Mouse (Mus musculus) cerebellum, postnatal 4 days (tissue): ENCODE measurements around the gene Myo15b.
A peak's percentile ranks its signal among the peaks of the same experiment; 100 is the strongest.

Experiments used
- DNase-seq, 2 experiments: peaks; one replicate each; pipeline ENCODE4 v3.0.0; 2022; ENCODE audit warnings: low spot score in 2 of 2, mixed read lengths in 1 of 2

Myo15b gene

DNA sequence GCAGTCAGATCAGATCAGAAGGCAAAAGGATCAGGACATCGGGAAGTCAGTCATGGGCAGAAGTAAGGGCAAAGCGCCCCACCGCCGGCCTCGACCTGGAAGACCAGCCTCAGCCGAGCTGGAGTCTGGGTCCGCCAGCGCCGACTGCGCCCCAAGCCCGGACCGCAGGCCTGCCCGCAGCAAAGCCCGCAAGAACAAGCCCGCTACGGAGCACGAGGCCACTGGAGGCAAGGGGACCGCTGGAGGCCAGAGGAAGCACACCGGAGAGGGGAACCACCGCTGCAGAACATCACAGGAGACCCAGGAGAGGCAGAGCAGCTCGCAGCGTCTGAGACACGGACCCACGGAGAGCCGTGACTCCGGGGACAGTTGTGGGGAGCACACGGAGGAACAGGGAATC is at the start of gene Myo15b:
Myo15b (plus strand) TSS at position 53 of the 400 bp plus-strand sequence.
- DNase-seq: no peak

DNA sequence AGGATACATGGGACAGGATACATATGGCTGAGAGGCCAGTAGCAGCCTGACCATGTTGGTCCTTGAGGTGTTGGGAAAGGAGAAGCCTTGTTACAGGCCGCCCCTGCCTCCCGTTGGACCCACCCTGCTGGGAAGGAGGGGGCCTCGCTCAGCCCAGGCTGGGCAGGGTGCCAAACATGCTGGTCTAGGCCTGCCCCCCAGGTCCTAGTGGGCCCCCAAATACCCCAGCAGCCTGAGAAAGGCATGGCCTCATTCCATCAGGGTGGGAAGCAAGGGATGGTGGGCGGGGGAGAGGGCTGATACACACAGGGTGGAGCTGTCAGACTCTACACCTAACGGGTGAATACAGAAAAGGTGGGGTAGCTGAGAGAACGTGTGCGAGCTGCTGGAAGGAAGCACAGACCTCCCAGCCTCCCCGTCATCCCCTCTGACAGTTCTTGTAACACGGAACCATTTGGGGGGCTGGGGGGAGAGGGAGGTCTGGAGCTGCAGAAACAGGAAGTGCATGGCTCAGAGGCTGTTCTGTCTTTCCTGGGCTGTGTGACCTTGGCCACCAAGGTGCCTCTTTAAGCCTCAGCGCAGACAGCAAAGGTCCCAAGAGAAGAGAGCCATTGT is 49.4 kb upstream of the Myo15b start:
- no peak for DNase-seq

DNA sequence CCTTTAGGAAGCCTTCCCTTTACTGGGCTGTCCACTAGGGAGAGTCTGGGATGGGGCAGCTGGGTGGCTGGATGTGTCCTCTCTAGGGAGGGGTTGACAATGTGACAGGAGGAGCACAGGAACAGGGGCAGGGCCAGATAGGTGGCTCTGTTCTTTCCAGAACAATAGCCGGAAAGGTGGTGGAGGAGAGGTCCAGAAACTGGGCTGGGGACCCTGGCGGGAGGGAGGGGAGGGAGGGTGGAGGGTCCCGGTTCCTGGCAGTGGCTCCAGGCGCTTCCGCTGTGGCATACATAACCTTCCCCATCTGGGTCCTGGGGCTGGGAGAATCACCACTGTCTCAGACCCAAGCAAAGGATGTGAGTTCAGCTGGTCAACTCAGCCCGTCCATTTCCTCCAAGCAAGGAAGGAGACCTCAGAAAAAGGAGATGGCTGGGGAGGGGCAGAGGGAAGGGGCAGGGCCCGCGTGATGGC is 48.9 kb upstream of the Myo15b start:
- DNase-seq: no peak

DNA sequence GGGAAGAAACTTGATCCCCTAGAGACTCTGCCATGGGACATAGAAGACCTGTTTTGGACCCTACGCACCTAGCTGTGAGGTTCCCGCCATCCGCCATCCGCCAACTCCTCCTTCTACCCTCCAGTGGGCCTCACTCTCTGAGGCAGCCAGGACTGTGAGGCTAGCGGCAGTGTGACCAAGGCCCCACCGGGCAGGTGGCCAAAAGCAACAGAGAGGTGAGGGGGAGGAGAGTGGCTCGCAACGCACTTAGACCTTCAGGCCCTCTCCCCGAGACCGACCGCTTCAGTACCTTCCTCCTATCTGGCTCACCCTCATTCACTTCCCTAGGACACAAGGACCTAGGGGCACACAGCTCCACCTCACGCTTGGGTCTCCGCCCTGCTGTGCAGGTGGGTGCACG is 47.8 kb upstream of the Myo15b start:
- DNase-seq: no peak

DNA sequence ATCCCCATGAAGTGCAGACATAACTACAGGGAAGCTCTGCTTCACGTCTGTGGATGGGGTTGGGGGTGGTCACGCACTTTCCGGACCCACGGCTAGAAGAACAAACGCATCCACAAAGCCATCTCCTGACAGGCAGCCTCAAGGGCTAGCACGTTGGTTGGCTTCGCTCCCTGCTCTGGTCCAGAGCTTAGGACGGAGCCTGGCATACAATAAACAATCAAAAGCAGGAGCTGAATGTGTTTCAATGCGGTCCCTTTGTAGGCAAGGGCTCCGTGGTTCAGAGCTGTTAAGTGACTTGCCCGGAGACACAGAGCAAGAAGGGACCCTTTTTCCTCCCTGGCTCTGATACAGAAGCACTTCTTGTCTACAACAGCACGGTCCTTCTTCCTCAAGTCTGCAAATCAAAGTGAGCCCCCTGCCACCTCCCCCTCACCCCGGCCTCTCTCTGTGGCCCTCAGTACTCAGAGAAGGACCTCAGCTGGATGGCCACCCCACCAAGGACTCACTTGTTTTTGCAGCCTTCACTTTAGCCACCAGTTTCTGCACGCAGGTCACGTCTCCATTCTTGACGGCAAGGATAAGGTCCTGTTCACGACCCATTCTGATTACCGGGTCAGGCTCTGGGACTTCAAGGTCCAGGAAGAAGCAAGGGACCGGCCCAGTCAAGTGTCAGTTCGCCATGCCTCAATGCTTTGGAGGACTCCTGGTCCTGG is 46.7 kb upstream of the Myo15b start:
- DNase-seq: no peak

DNA sequence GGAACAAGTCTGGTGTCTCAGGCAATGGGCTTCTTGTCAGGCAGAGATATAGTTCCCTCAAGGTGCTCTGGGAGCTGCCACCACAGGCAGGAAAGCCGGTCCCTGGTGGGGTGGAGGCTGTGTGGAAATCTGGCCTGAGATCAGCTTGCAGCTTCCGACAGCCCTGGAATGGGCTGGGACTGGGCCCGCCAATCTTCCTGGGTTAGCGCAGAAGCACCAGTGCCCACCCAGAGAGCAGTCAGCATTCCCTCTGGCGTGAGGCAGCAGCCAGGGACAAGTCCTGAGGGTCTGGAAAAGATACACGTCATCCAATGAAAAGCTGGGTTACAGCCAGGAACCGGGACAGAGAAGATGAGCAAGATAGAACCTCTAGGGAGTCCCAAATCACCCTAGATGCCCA is 46.1 kb upstream of the Myo15b start:
- no peak for DNase-seq

DNA sequence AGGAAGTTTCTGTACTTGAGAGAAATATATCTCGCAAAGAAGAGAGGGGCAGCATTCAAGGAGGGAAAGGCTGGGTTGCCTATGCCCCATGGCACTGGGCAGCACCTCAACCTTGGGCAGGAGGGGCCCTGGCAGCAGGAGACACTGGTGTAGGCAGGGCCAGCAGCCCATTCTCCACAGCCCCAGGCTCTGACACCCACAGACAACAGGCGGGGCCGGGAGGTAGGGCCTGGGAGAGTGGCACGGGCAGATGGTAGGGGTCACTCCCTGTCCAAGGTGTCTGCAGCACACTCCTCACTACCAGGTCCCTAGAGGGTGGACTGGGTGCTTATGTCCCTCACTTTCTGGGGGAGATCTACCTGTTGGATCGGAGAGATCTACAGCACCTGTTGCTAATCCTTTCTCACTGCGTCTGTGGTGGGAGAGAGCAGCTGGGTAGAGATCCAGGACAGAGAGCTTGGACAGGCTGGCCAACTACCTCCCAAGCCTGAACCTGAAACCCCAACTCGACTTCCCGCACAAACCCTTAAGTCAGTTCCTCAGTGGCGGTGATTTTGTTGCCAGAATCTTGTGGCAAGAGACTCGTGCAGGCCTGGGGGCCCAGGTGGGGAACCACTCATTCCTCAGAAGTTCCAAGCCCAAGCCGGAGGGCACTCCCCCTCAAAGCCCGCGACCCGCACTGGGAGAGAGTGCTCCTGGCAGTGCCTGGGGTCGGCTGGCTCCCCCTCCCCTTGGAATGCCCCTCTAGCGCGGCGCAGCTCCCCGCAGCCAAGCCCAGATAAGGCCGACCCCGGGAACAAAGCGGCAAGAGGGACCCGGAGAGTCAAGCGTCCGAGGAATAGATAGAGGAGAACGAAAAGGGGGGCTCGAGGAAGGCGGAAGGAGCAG is 45.4 kb upstream of the Myo15b start:
- DNase-seq: peak in 1 of 2 experiments; percentile 25

DNA sequence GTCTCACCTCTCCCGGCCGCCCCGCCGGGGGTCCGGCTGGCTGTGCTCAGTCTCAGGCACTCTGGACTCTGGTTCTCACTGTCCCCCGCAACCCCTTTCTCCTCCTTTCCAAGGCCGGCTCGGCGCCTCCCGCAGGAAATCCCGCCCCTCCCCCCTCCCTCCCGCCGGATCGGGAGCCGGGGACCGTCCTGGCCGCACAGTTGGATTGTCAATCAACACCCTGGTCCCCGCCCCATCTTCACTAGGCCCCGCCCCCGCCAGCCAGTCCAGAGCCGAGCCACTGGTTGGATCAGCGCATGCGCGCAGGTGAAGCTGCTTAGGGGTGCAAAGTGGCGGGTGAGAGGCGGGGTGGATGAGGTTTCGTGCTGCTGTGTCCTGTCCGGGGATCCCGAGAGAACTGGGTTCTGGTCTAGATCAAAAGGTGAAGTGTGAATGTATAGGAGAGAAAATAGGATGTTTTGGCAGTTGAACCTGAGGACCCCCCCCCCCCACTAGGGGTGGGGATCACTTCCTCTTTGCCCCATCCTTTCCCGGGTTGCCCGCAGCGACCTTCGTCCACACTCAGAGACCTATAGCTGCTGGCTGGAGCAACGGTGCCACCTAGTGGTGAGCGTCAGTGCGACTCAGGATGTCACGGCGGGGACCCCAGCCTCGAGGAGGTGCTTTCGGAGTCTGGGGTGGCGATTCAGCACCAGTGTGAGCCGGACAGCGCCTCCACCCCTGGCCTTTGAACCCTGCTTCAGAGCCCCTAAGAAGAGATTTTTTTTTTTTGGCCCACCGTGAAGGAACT is 44.5 kb upstream of the Myo15b start, which contains the start of gene Caskin2:
Caskin2 (minus strand) TSS at position 133 of the 790 bp plus-strand sequence.
- peak; percentile 96 to 98 for DNase-seq

DNA sequence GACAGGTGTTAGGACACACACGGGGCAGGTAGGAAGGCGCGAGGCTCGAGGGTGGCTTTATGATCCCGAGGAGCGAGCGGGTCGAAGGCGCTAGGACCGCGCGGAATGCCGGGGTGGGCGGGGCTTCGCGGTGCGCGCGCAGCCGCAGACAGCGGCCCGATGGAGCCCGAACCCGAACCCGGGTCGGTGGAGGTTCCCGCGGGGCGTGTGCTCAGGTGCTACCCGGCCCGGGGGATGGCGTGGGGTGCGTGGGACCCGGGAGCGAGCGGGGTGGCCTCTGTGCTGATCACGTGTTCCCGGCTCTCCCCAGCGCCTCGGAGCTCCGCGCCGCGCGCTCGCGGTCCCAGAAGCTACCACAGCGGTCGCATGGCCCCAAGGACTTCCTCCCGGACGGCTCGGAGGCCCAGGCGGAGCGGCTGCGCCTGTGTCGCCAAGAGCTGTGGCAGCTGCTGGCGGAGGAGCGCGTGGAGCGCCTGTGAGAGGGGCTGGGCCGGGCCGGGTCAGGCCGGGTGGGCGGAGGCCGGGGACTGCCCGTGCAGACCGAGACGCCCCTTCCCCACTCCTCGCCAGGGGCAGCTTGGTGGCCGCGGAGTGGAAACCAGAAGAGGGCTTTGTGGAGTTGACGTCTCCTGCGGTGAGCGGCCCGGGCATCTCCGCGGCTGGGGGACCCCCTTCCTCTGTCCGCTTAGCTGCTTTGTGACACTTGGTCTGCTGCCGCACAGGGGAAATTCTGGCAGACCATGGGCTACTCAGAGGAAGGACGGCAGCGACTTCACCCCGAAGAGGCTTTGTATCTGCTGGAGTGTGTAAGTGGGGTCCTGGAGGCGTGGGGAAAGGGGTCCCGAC is 43.4 kb upstream of the Myo15b start, which contains the start of gene Tsen54:
Tsen54 (plus strand) TSS at position 120 of the 846 bp plus-strand sequence.
- peak; percentile 76 to 90 for DNase-seq

DNA sequence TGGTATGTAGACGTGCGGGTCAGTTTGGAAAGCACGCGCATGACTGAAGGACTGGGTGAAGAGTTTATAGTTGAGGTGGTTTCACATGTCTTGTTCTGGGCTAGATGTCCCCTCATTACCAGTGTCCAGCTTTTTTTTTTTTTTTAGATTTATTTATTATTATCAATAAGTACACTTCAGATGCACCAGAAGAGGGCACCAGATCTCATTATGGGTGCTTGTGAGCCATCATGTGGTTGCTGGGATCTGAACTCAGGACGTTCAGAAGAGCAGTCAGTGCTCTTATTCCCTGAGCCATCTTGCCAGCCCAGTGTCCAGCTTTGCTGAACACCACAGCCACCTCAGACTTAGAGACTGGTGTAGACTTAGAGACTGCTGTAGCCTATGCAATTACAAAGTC is 40.9 kb upstream of the Myo15b start:
- DNase-seq: no peak

DNA sequence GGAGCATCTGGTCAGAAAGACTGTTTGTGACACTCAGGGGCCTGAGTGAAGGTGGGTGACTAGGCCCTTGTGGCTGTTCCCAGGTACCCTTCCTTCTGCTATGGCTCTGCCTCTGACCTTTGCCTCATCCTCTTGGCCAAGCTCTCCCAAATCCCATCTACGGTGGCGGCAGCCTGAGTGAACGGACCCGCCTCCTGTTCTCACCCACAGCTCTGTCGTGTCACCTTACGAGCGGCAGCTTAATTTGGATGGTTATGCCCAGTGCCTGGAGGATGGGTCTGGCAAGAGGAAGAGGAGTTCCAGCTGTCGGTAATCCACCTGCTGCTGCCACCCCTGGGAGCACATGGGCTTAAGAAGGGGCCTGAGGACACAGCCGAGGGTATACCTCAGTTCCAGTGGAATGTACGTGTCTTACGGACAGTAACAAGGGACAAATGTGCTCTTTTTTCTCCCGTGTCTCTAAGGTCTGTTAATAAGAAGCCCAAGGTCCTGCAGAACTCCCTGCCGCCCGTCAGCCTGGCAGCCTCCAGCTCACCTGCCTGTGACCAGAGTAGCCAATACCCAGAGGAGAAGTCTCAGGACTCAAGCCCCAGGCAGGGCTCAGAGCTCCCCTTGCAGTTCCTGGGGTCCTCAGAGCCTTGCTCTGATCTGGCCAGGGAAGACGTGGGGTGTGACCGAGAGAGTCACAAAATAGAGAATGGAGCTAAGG is 38.1 kb upstream of the Myo15b start:
- no peak for DNase-seq

DNA sequence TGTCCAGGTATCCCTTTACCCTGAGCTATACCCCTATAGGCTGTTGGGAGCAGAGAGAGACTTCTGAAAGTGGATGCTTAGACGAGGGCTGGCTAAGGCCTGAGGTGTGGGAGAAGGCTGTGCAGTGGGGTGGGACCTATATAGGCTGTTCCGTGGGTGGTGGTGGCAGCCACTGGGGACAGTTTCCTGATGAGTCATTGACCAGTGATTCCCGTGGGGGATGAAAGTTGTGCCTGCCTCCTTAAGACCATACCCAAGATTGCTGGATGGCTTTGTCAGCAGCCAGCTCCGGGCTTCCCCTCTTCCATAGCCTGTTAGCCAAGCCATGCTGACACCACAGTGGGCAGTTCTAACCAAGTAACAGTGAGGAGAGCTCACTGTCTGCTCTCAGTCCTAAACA is 37.2 kb upstream of the Myo15b start:
- DNase-seq: no peak

DNA sequence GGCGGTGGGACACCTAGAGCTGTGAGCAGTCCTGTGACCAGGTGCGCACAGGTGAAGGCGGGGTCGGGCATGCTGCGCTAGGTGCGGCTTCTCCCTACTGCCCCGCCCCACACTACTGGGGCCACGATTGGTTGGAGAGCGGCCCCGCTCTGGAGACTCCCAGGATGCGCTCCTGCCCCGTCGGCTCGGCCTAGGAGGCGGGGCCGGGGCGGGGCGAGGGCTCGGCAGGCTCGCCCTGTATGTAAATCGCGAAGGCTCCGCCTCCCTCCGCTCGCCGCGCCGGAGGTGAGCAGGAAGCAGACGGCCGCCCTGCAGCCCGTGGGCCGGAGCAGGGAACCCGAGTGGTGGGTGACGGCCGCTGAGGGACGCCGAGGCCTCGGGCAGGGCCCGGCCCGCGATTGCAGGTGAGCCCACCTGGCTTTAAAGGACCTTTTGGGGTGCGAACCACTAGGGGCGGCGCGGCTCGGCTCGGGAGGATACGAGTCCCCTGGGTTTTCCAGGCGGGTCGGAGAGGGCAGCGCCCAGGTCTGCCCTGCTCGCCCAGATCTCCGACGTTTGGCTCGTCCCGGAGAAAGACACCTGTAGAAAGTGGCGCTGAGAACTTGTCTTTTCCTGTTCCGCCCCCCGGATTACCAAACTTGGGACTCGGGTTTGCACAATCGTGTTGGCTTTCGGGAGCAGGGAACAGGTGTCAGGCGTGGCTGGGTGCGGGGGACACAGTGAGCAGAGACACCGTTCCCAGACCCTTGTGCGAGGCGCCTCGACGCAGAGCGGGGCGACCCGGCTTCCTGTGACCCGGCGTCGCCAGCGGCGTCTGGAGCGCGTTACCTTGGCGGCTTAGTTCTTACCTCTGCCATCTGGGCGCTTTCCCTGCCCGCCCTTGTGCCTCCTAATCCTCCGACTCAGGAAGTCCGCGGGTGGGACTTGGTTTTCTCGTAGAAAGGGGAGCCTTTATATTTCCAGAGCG is 34.1 kb upstream of the Myo15b start, which contains the start of gene Llgl2:
Llgl2 (plus strand) TSS at position 276 of the 967 bp plus-strand sequence.
- peak in 1 of 2 experiments; percentile 38 for DNase-seq

DNA sequence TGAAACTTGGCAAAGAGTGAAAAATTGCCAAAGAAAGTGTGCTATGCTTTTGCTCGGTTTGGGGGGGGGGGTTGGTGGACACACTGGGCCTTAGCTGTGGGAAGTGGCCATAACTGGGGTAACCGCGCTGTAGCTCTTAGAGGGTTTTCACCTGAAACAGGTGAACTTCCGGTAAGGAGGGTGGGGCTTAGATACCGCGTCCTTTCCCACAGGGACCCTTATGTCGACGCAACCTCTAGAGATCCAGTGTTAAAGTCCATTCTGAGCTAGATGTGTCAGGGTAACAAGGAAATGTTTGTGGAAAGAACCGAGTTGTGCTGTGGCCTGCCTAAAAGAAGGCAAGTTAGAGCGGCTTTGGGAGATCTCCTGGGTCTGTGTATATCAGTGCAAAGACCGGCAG is 33.4 kb upstream of the Myo15b start:
- DNase-seq: no peak

DNA sequence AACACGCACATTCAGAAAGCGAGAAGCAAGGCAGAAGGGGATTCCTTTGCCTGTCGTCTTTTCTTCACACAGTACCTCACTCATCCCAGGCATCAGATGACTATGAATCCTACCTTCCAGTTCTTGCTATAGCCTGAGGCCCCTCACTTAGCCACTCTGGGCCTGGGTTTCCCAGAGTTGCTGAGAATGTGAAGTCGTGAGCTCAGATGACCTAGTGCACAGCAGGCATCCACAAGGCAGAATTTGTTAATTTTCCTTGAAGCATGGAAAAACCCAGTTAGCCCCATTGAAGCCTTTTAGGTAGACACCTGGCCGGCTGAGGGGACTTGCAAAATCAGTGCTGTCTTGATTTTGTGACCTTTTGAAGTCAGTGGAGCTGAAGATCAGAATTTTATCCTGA is 31.7 kb upstream of the Myo15b start:
- DNase-seq: no peak

DNA sequence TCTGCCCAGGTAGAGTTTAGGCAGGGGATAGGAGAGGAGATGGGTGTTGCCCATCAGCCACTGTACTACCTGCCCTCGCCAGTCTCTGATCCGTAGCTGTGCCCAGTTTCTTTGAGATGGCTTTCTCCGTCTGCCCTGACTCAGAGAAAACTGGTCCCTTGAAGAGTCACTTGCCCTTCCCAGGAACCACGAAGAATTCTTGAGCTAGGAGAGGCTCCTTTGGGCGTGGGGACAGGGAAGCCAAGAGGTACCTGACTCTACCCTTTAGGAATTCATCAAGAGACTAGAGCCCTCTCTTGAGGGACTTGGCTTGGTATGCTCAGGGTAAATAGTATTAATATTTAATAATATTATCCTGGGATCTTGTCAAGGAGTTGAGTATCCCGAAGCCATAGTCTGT is 30.6 kb upstream of the Myo15b start:
- no peak for DNase-seq

DNA sequence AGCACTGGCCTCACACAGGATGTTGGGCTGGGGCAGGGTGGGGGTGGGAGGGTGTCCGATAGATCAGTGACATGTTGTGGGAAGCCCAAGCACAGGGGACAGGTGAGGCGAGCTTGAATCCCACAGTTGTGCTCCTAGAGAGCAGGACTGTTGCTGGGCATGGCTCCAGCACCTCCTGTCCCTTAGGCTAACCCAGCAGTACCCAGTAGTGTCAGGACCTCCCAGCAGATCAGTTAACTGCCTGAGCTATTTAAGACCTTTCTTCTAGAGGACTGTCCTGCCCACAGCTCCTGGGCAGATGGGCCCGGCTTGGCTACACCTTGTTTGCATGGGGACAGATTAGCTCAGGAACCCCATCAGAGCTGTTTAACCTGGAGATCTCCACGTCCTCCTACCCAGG is 29.2 kb upstream of the Myo15b start:
- no peak for DNase-seq

DNA sequence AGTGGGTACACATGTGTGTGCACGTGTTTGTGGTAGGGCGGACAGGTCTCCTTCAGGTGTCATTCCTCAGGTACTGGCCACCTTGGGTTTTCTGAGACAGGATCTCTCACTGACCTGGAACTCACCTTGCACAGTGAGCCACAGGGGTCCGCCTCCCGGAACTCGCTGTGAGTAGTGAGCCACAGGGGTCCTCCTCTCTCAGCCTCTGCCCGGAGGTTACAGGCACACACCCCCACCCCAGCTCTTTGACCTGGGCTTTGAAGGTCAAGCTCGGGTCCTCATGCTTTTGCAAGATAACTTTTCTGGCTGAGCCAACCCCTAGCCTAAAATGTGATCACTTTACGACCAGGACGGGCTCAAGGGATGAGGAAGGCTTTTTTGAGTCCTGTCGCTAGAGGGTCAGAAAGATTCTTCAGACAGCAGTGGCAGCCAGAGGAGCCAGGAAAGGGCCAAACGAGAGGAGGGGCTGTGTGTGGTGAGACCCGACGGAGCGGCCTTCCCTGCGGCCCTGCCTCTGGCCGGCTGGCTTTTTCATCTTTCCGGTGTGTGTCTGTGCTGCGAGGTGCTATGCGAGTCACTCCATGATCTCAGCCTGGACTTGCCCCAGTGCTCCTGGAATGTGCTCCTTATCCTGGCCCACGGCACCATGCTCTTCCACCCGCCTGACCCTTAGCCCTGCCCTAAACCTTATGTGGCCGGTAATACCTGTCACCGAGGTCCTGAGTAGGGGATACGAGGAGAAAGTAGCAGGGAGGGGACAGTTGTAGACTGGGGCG is 27.5 kb upstream of the Myo15b start:
- no peak for DNase-seq
